ENCODE assay signal across 21 mouse cellular contexts in genomic region chr8:63262516-63262915, GRCm38 (mm10).
DNase-seq lines count a peak whose midpoint lies in the region; ATAC-seq and TF ChIP-seq lines count a peak whose summit lies in the region.
"Had no signal": no experiment of that assay in that cellular context is flagged by ENCODE, and none has a peak within 500 bp of the region (broad histone marks: within the 10 kb centered on the region; RNA-seq: fewer than 3 reads in every experiment).

No protein-coding gene starts in this region.

- peak in 1 of 2 experiments; percentile 15 for DNase-seq in heart, adult 2 months
- peak; percentile 5 for DNase-seq in ovary, postnatal 36 days (ENCODE audit: low spot score)
- no peak for DNase-seq in ovary, postnatal 14 days (ENCODE audit: low spot score)
- peak; percentile 30 to 57 for DNase-seq in heart, postnatal 10 days
- peak; percentile 71 for DNase-seq in retina, postnatal 1 day
- no peak for DNase-seq in forebrain, postnatal 0 days
- no peak for DNase-seq in layer of hippocampus, postnatal 25 days (ENCODE audit: extremely low spot score in 1 of 2, low spot score in 1 of 2)
- DNase-seq: adrenal gland, postnatal 25 days; cerebellum, adult 9-10 months; kidney, adult 18-20 months; kidney, postnatal 14 days; layer of hippocampus, adult 9-11 months; lung, postnatal 10 days; right cerebral cortex, postnatal 4 days; thymus, postnatal 25 days had no signal

- H3K9ac ChIP-seq in heart, adult 2 months (ENCODE audit: low read depth, low read length): no peak overlapping the region
- H3K9ac ChIP-seq in heart, embryonic 11.5 days (ENCODE audit: low read depth, low read length): no peak overlapping the region
- no peak overlapping the region for H3K9ac ChIP-seq in forebrain, postnatal 0 days
- H3K9ac ChIP-seq: embryonic facial prominence, embryonic 13.5 days; hindbrain, embryonic 15.5 days had no signal

- no peak for ATAC-seq in heart, embryonic 11.5 days (replicated peaks; ENCODE audit: insufficient number of reproducible peaks, low FRiP score, low TSS enrichment)
- ATAC-seq in forebrain, postnatal 0 days: no peak
- ATAC-seq: Patski had no signal

- H3K4me2 ChIP-seq in heart, embryonic 11.5 days: no peak overlapping the region
- H3K4me2 ChIP-seq in forebrain, postnatal 0 days (ENCODE audit: low read depth): no peak overlapping the region
- H3K4me2 ChIP-seq: embryonic facial prominence, embryonic 13.5 days; hindbrain, embryonic 15.5 days had no signal

- H3K27ac ChIP-seq in heart, adult 2 months: no peak overlapping the region
- no peak overlapping the region for H3K27ac ChIP-seq in heart, embryonic 11.5 days (ENCODE audit: low read depth, low read length)
- no peak overlapping the region for H3K27ac ChIP-seq in forebrain, postnatal 0 days (ENCODE audit: low read depth, low read length)
- H3K27ac ChIP-seq: embryonic facial prominence, embryonic 13.5 days; hindbrain, embryonic 15.5 days had no signal

- TF ChIP-seq EP300 in heart, adult 2 months (IDR thresholded peaks at IDR 0.05; ENCODE audit: insufficient read depth, low read depth, low read length): 0 out of 2 replicates have a peak, but pooled peaks have one; percentile 14

- intact Hi-C loops in heart, adult 2 months (cut with DNase I): no loop called here
- intact Hi-C loops in heart, postnatal 10 days (cut with DNase I): no loop called here

- H3K27me3 ChIP-seq in heart, adult 2 months (ENCODE audit: control insufficient read depth, insufficient read depth, low read length): no peaks in the 10 kb centered on the region
- no peaks in the 10 kb centered on the region for H3K27me3 ChIP-seq in heart, embryonic 11.5 days (ENCODE audit: control insufficient read depth, insufficient read depth, low read length)
- no peaks in the 10 kb centered on the region for H3K27me3 ChIP-seq in forebrain, postnatal 0 days (ENCODE audit: insufficient read depth, low read length)
- H3K27me3 ChIP-seq: embryonic facial prominence, embryonic 13.5 days; hindbrain, embryonic 15.5 days; megakaryocyte, embryonic 14.5 days; Patski had no signal

- H3K4me3 ChIP-seq in heart, adult 2 months: no peak overlapping the region
- H3K4me3 ChIP-seq in heart, embryonic 11.5 days (ENCODE audit: low read depth, low read length): no peak overlapping the region
- H3K4me3 ChIP-seq in forebrain, postnatal 0 days (ENCODE audit: low read depth, low read length): no peak overlapping the region
- H3K4me3 ChIP-seq: embryonic facial prominence, embryonic 13.5 days; hindbrain, embryonic 15.5 days; megakaryocyte, embryonic 14.5 days; myocyte had no signal

- no peaks in the 10 kb centered on the region for H3K79me2 ChIP-seq in heart, adult 2 months (replicated peaks; ENCODE audit: control insufficient read depth, insufficient read depth, low read length)

- no peaks in the 10 kb centered on the region for H3K9me3 ChIP-seq in heart, embryonic 11.5 days (replicated peaks; ENCODE audit: control insufficient read depth, low read length)
- H3K9me3 ChIP-seq in forebrain, postnatal 0 days (ENCODE audit: low read length): no peaks in the 10 kb centered on the region
- H3K9me3 ChIP-seq: embryonic facial prominence, embryonic 13.5 days; hindbrain, embryonic 15.5 days; megakaryocyte, embryonic 14.5 days had no signal

- no peak for TF ChIP-seq POLR2A in heart, adult 2 months (IDR thresholded peaks at IDR 0.05; ENCODE audit: insufficient read depth, low read depth, low read length)

- 26% methylated on average over 4 of the region's 4 CpGs for WGBS in heart, adult 2 months
- 33% methylated on average over 4 of the region's 4 CpGs for WGBS in heart, embryonic 11.5 days (ENCODE audit: insufficient replicate concordance)
- WGBS in forebrain, postnatal 0 days: 51% methylated on average over 4 of the region's 4 CpGs

- TF ChIP-seq CTCF in heart, adult 2 months (IDR thresholded peaks at IDR 0.05): no peak
- no peak for TF ChIP-seq CTCF in forebrain, postnatal 0 days (IDR thresholded peaks at IDR 0.05; ENCODE audit: low read depth)

- H3K36me3 ChIP-seq in heart, adult 2 months (ENCODE audit: control insufficient read depth, insufficient read depth, low read length): no peaks in the 10 kb centered on the region
- no peaks in the 10 kb centered on the region for H3K36me3 ChIP-seq in heart, embryonic 11.5 days (ENCODE audit: control insufficient read depth, insufficient read depth, low read length)
- no peaks in the 10 kb centered on the region for H3K36me3 ChIP-seq in forebrain, postnatal 0 days (ENCODE audit: insufficient read depth)
- H3K36me3 ChIP-seq: embryonic facial prominence, embryonic 13.5 days; hindbrain, embryonic 15.5 days had no signal

- H3K4me1 ChIP-seq in heart, adult 2 months (ENCODE audit: control insufficient read depth, insufficient read depth, low read length): no peaks in the 10 kb centered on the region; the same call in 1 of the 2 replicates
- peaks cover 2% of the 10 kb centered on the region; the same call in 1 of the 2 replicates for H3K4me1 ChIP-seq in heart, embryonic 11.5 days (ENCODE audit: control insufficient read depth, insufficient read depth, low read length)
- H3K4me1 ChIP-seq in forebrain, postnatal 0 days (ENCODE audit: insufficient read depth): no peaks in the 10 kb centered on the region
- H3K4me1 ChIP-seq: hindbrain, embryonic 15.5 days; megakaryocyte, embryonic 14.5 days had no signal

Comparison
In these comparisons a context has a peak if more than half of its experiments do, and no peak if none do; other contexts are left out.
1. DNase-seq: peak in ovary, postnatal 36 days (single experiment), heart, postnatal 10 days (2 of 2) and retina, postnatal 1 day (single experiment); none in ovary, postnatal 14 days (single experiment), forebrain, postnatal 0 days (single experiment) and layer of hippocampus, postnatal 25 days (0 of 2).